7 mouse cellular contexts compared by ENCODE assay signal in the genomic region with DNA sequence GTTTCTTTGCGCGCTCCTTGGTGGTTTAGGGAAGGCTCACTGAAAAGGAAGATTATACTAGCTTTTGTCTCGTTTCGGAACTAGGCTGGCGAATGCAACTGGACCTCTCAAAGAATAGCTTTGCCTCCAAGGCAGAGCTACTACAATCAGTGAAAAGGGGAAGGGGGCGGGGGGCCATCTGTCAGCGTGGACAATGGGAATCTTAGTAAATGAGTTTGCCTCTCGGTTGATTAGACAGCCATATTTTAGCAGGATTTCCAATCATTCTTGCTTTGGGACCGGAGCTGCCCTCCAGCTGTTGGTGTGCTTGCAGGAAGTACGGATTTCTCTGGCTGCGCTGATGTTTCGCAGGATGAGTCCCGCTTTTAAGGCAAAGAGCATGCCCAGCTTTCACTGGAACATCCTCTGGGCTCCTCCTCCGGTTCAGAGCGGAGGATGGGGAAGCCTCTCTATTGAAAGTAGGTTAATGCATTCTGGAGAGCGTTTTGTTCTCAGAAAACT.
DNase-seq lines count a peak whose midpoint lies in the region; ATAC-seq lines count a peak whose summit lies in the region.

No protein-coding gene starts in this region.

- peak overlapping the region; percentile 71 for H3K9ac ChIP-seq in forebrain, embryonic 13.5 days
- peak overlapping the region; percentile 64 for H3K9ac ChIP-seq in hindbrain, embryonic 15.5 days
- H3K9ac ChIP-seq in limb, embryonic 13.5 days, result peak overlapping the region; percentile 64
- peak overlapping the region; percentile 50 for H3K9ac ChIP-seq in neural tube, embryonic 14.5 days (replicated peaks; ENCODE audit: low read depth, low read length)

- no peaks in the 10 kb centered on the region for H3K36me3 ChIP-seq in forebrain, embryonic 13.5 days (ENCODE audit: poor library complexity, severe bottlenecking)
- H3K36me3 ChIP-seq in hindbrain, embryonic 15.5 days, result no peaks in the 10 kb centered on the region
- no peaks in the 10 kb centered on the region for H3K36me3 ChIP-seq in limb, embryonic 13.5 days
- no peaks in the 10 kb centered on the region for H3K36me3 ChIP-seq in neural tube, embryonic 14.5 days (ENCODE audit: control insufficient read depth, insufficient read depth, low read length)

- H3K27me3 ChIP-seq in forebrain, embryonic 13.5 days, result no peaks in the 10 kb centered on the region
- no peaks in the 10 kb centered on the region for H3K27me3 ChIP-seq in hindbrain, embryonic 15.5 days
- H3K27me3 ChIP-seq in limb, embryonic 13.5 days, result no peaks in the 10 kb centered on the region
- no peaks in the 10 kb centered on the region for H3K27me3 ChIP-seq in neural tube, embryonic 14.5 days (ENCODE audit: control insufficient read depth, insufficient read depth, low read length)

- under 1% methylated on average over 16 of the region's 16 CpGs for WGBS in forebrain, embryonic 13.5 days
- 0% methylated on average over 16 of the region's 16 CpGs for WGBS in hindbrain, embryonic 15.5 days
- WGBS in limb, embryonic 13.5 days, result 5% methylated on average over 16 of the region's 16 CpGs
- WGBS in neural tube, embryonic 14.5 days, result under 1% methylated on average over 16 of the region's 16 CpGs

- H3K4me2 ChIP-seq in forebrain, embryonic 13.5 days, result peak overlapping the region; percentile 76
- H3K4me2 ChIP-seq in hindbrain, embryonic 15.5 days, result peak overlapping the region; percentile 73
- H3K4me2 ChIP-seq in limb, embryonic 13.5 days (replicated peaks), result peak overlapping the region; percentile 83
- peak overlapping the region; percentile 55 for H3K4me2 ChIP-seq in neural tube, embryonic 14.5 days (ENCODE audit: low read depth, low read length)

- H3K4me1 ChIP-seq in forebrain, embryonic 13.5 days, result peaks cover 42% of the 10 kb centered on the region
- H3K4me1 ChIP-seq in hindbrain, embryonic 15.5 days (replicated peaks), result peaks cover 43% of the 10 kb centered on the region
- H3K4me1 ChIP-seq in limb, embryonic 13.5 days, result peaks cover 26% of the 10 kb centered on the region
- H3K4me1 ChIP-seq in neural tube, embryonic 14.5 days (ENCODE audit: control insufficient read depth, insufficient read depth, low read length), result peaks cover 17% of the 10 kb centered on the region; the same call in 1 of the 2 replicates

- peak overlapping the region; percentile 50 for H3K4me3 ChIP-seq in forebrain, embryonic 13.5 days
- H3K4me3 ChIP-seq in hindbrain, embryonic 15.5 days, result peak overlapping the region; percentile 51
- peak overlapping the region; percentile 53 for H3K4me3 ChIP-seq in limb, embryonic 13.5 days
- peak overlapping the region; percentile 37 for H3K4me3 ChIP-seq in neural tube, embryonic 14.5 days (ENCODE audit: low read depth, low read length)

- peak; percentile 2 to 3 for DNase-seq in urinary bladder, postnatal 36 days (ENCODE audit: low spot score in 2 of 2)
- DNase-seq in urinary bladder, adult 2 months (ENCODE audit: low spot score), result no peak
- no peak for DNase-seq in thymus, postnatal 4 days

- ATAC-seq in forebrain, embryonic 13.5 days, result peak; percentile 53
- ATAC-seq in hindbrain, embryonic 15.5 days (ENCODE audit: low FRiP score, low read depth), result peak; percentile 65
- ATAC-seq in limb, embryonic 13.5 days (ENCODE audit: low FRiP score, low read depth), result peak; percentile 38; the same call in 1 of the 2 replicates
- ATAC-seq in neural tube, embryonic 14.5 days (ENCODE audit: low read depth), result peak; percentile 60

- no peaks in the 10 kb centered on the region for H3K9me3 ChIP-seq in forebrain, embryonic 13.5 days (replicated peaks)
- no peaks in the 10 kb centered on the region for H3K9me3 ChIP-seq in hindbrain, embryonic 15.5 days
- H3K9me3 ChIP-seq in limb, embryonic 13.5 days, result no peaks in the 10 kb centered on the region
- H3K9me3 ChIP-seq in neural tube, embryonic 14.5 days (ENCODE audit: control insufficient read depth, low read length), result no peaks in the 10 kb centered on the region

- peak overlapping the region; percentile 82 for H3K27ac ChIP-seq in forebrain, embryonic 13.5 days
- peak overlapping the region; percentile 91 for H3K27ac ChIP-seq in hindbrain, embryonic 15.5 days (replicated peaks)
- peak overlapping the region; percentile 33; the same call in 1 of the 2 replicates for H3K27ac ChIP-seq in limb, embryonic 13.5 days
- peak overlapping the region; percentile 88 for H3K27ac ChIP-seq in neural tube, embryonic 14.5 days (ENCODE audit: low read depth, low read length)

Comparison
In these comparisons a context has a peak if more than half of its experiments do, and no peak if none do; other contexts are left out.
1. DNase-seq: peak in urinary bladder, postnatal 36 days (2 of 2); none in urinary bladder, adult 2 months (single experiment) and thymus, postnatal 4 days (single experiment).
2. H3K27ac ChIP-seq: peak in every context shown above with its lines; median percentile 91 in hindbrain, embryonic 15.5 days; 88 in neural tube, embryonic 14.5 days; 82 in forebrain, embryonic 13.5 days; 33 in limb, embryonic 13.5 days.
3. Peak in every context shown above with its lines, with median percentiles within 50 percentile points of each other: ATAC-seq, H3K4me2 ChIP-seq, H3K4me3 ChIP-seq and H3K9ac ChIP-seq.